Mouse (Mus musculus): ENCODE measurements around the gene Iah1.

Gene Iah1

GRCm38 (mm10) chr12:21316869-21317265 lies 678 bp downstream of the Iah1 start:
- in situ Hi-C loops (cut with MboI; ENCODE audit: unreplicated experiment in 2 of 2), result no loop called here

GRCm38 (mm10) chr12:21318143-21318895 lies 2.1 kb downstream of the Iah1 start:
- in situ Hi-C loops (cut with MboI; ENCODE audit: unreplicated experiment in 2 of 2), result no loop called here

GRCm38 (mm10) chr12:21320317-21320716 lies 4.1 kb downstream of the Iah1 start:
- in situ Hi-C loops (cut with MboI; ENCODE audit: unreplicated experiment in 2 of 2), result no loop called here

DNA sequence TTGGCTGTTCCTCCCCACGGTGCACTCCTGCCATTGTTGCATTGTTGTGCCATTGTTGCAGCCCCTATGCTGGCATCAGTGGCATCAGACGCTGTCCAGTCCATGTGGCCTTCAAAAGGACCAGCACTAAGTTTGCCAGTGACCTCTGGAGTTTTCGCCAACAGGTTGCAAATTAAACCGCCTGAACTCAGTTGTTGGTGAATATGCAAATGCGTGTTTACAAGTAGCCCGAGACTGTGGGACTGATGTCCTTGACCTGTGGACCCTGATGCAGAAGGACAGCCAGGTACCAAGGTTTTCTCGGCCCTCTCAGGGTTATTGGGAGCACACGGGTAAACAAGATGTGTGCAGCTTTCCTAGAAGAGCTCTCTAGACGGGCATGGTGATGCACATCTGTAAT lies 5.0 kb downstream of the Iah1 start:
- in situ Hi-C loops (cut with MboI; ENCODE audit: unreplicated experiment in 2 of 2), result no loop called here

DNA sequence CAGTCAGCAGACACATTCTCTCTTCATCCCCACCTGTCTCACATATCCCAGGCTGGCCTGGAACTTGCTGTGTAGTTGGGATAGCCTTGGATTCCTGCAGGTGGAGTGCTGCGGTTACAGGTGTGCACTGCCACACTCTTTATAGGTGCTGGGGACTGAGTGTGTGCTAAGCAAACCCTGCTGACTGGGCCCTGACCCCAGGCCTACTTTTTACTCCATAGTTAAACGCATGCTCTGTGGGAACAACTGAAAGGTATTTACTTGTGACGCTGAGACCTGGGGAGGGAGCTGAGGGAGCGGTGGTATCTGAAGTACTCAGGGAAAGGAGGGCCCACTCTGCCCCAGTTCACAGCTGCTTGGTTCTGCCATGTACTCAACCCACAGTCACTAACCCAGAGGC lies 6.1 kb downstream of the Iah1 start:
- in situ Hi-C loops (cut with MboI; ENCODE audit: unreplicated experiment in 2 of 2), result no loop called here

DNA sequence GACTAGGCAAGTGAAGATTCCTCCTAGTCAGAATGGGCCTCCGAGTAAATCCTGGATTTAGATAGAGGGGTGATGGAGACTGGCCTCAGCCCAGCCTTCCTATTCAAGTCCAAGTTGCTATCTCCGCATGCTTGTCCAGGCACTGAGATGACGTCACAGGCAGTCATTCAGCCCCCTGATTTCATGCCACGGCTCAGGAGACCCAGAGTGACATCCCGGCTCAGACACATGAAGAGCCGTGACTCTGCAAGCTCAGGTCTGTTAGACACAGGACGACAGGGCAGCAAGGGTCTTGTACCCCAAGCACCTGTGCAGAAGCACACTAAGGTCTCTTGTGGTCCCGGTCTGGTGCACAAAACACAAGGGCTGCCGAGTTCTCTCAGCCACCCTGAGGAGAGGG lies 6.7 kb downstream of the Iah1 start:
- in situ Hi-C loops (cut with MboI; ENCODE audit: unreplicated experiment in 2 of 2), result no loop called here

GRCm38 (mm10) chr12:21324101-21324500 lies 7.9 kb downstream of the Iah1 start:
- in situ Hi-C loops (cut with MboI; ENCODE audit: unreplicated experiment in 2 of 2), result no loop called here

DNA sequence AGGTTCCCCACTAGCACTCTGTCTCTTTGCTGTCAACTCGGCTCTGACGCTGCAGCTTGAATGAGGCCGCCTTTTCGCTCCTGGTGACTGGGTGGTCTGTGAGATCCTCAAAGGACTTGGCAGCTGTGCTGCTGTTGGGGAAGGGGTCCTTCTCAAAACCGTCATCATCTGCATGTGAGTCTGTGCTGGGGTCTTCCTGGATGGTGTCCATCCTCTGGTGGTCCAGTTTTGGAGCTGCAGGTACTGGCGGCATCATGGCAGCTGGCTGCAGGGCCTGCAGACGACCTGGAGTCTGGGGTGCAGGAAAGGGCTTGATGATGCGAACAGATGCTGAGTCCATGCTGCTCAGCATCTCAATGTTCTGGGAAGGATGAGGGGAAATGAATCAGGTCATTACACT lies 9.1 kb downstream of the Iah1 start:
- in situ Hi-C loops (cut with MboI; ENCODE audit: unreplicated experiment in 2 of 2), result no loop called here

DNA sequence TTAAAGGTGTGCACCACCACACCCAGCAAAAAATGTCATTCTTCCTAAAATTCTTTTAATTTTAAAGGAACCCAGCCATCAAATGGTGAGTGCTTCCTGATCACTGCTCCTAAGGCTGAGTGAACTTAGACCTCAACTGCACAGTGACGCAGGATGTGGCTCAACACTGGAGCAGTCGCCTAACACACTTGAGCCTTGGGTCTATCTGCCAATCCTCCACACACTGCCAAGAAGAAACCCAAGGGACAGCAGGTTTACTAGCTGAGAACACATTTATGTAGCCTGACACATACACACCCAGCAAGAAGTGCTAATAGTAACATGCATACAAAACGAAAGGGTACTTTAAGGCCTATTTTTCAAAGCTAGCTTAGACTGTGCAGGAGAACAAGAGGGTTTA lies 10.1 kb downstream of the Iah1 start:
- in situ Hi-C loops (cut with MboI; ENCODE audit: unreplicated experiment in 2 of 2), result no loop called here

- in situ Hi-C loops (cut with MboI; ENCODE audit: unreplicated experiment in 2 of 2), result no loop called here
These were observed 13.6 kb downstream of the Iah1 start for GRCm38 (mm10) chr12:21329661-21330400.

DNA sequence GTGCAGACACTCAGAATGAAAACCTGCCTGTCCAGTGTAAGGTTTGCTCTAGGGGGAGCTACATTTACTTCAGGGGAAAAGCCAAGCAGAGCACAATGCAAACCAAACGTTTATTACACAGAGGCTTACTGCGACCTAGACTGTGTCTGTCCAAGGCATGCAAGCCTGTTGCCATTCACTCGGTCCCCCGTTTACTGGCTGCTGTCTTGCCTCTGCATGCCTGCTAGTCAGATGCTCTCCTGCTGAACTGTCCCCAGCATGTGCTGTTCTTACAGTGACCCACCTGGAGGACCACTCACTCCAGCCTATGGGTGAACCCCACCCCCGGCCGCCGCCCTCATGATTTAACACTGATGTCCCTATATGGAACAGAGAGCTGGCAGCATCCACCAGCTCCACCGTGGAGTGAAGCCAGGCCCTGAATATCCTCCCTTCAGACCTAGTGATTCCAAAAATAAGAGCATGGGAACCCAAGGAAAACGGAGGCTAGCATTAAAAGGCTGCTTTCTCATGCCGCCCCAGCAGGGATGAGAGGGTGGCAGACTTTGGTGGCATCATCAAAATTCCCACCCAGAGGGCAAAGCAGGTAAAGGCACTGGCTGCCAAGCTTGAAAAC lies 14.9 kb downstream of the Iah1 start:
- in situ Hi-C loops (cut with MboI; ENCODE audit: unreplicated experiment in 2 of 2), result no loop called here

DNA sequence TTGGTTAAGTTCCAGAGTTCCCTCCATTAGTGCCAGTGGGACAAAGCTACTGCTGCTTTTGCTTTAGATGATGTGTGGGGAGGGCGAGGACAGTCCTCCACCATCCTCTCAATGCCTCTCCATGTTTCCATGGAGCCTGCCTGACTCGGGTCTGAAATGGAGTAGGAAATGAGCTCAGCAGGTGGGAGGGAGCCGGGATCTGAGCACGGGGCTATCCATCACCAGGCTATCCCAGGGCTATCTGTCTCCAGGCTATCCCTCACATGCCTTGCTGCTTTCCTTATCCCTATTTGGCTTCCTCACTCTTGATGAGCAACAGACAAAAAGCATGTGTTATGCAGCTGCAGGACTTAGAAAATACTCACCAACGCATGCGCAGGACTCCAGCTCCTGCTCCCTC lies 15.5 kb downstream of the Iah1 start:
- in situ Hi-C loops (cut with MboI; ENCODE audit: unreplicated experiment in 2 of 2), result no loop called here

DNA sequence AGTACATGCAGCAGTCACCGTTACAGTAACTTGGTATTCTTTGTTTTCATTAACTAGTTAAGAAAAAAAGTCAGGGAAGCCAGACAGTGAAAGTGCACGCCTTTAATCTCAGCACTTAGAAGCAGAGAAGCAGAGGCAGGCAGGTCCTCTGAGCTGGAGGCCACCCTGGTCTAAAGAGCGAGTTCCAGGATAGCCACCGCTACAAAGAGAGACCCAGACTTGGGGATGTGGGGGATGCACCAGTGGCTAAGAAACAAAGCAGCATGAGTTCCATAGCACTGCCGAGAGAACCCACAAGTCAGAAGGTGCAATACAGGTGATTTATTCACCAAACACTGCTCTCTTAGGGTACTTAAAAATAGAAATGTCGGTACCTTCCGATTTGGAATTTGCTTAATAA lies 16.8 kb downstream of the Iah1 start:
- in situ Hi-C loops (cut with MboI; ENCODE audit: unreplicated experiment in 2 of 2), result no loop called here

GRCm38 (mm10) chr12:21333766-21334165 lies 17.6 kb downstream of the Iah1 start:
- in situ Hi-C loops (cut with MboI; ENCODE audit: unreplicated experiment in 2 of 2), result no loop called here

- in situ Hi-C loops (cut with MboI; ENCODE audit: unreplicated experiment in 2 of 2), result no loop called here
These were observed 19.7 kb downstream of the Iah1 start for GRCm38 (mm10) chr12:21335869-21336268.

- in situ Hi-C loops (cut with MboI; ENCODE audit: unreplicated experiment in 2 of 2), result no loop called here
These were observed 21.0 kb downstream of the Iah1 start for GRCm38 (mm10) chr12:21337171-21337570.

- in situ Hi-C loops (cut with MboI; ENCODE audit: unreplicated experiment in 2 of 2), result no loop called here
These were observed 24.5 kb downstream of the Iah1 start for GRCm38 (mm10) chr12:21340674-21341073.

GRCm38 (mm10) chr12:21346972-21347371 lies 30.8 kb downstream of the Iah1 start:
- in situ Hi-C loops (cut with MboI; ENCODE audit: unreplicated experiment in 2 of 2), result no loop called here

GRCm38 (mm10) chr12:21350113-21350876 lies 34.1 kb downstream of the Iah1 start:
- in situ Hi-C loops (cut with MboI; ENCODE audit: unreplicated experiment in 2 of 2), result no loop called here

GRCm38 (mm10) chr12:21353681-21354080 lies 37.5 kb downstream of the Iah1 start:
- in situ Hi-C loops (cut with MboI; ENCODE audit: unreplicated experiment in 2 of 2), result no loop called here

GRCm38 (mm10) chr12:21362686-21363085 lies 46.5 kb downstream of the Iah1 start:
- in situ Hi-C loops (cut with MboI; ENCODE audit: unreplicated experiment in 2 of 2), result no loop called here
